Mouse (Mus musculus): ENCODE measurements at regions not wholly inside any gene's neighbourhood (a gene's known extent, or its start where the extent isn't known, plus 50 kb on each side); places are given as distances from the start of the nearest gene placed in this dataset.

- DNase-seq = no peak
Observed at GRCm38 (mm10) chr16:79718230-79718629, 627.3 kb upstream of the Tmprss15 start.

GRCm38 (mm10) chr16:79692444-79692843, 601.5 kb upstream of the Tmprss15 start:
- DNase-seq = no peak

GRCm38 (mm10) chr16:79651162-79651741, 560.4 kb upstream of the Tmprss15 start:
- no peak for DNase-seq

GRCm38 (mm10) chr16:79640898-79641297, 550.0 kb upstream of the Tmprss15 start:
- no peak for DNase-seq

- DNase-seq = no peak
Observed at GRCm38 (mm10) chr16:79627139-79627538, 536.2 kb upstream of the Tmprss15 start.

- no peak for DNase-seq
Observed at GRCm38 (mm10) chr16:79611002-79611401, 520.1 kb upstream of the Tmprss15 start.

GRCm38 (mm10) chr16:79590891-79591290, 500.0 kb upstream of the Tmprss15 start:
- DNase-seq = no peak

GRCm38 (mm10) chr16:79585745-79586144, 494.8 kb upstream of the Tmprss15 start:
- DNase-seq = no peak

GRCm38 (mm10) chr16:79570867-79571266, 480.0 kb upstream of the Tmprss15 start:
- DNase-seq = no peak

- DNase-seq = peak in 1 of 2 experiments; percentile 1
Observed at GRCm38 (mm10) chr16:79534370-79534769, 443.5 kb upstream of the Tmprss15 start.

GRCm38 (mm10) chr16:79492493-79492892, 401.6 kb upstream of the Tmprss15 start:
- no peak for DNase-seq

- no peak for DNase-seq
Observed at GRCm38 (mm10) chr16:79450871-79451270, 360.0 kb upstream of the Tmprss15 start.

- DNase-seq = no peak
Observed at GRCm38 (mm10) chr16:79449732-79450131, 358.8 kb upstream of the Tmprss15 start.

- DNase-seq = no peak
Observed at GRCm38 (mm10) chr16:79407385-79407784, 316.5 kb upstream of the Tmprss15 start.

GRCm38 (mm10) chr16:79406216-79406615, 315.3 kb upstream of the Tmprss15 start:
- DNase-seq = no peak

- DNase-seq = no peak
Observed at GRCm38 (mm10) chr16:79404064-79404463, 313.2 kb upstream of the Tmprss15 start.

- DNase-seq = no peak
Observed at GRCm38 (mm10) chr16:79400100-79400499, 309.2 kb upstream of the Tmprss15 start.

- no peak for DNase-seq
Observed at GRCm38 (mm10) chr16:79398476-79398875, 307.6 kb upstream of the Tmprss15 start.

GRCm38 (mm10) chr16:79394425-79394824, 303.5 kb upstream of the Tmprss15 start:
- DNase-seq = no peak

GRCm38 (mm10) chr16:79386421-79386820, 295.5 kb upstream of the Tmprss15 start:
- no peak for DNase-seq

- no peak for DNase-seq
Observed at GRCm38 (mm10) chr16:79350127-79350526, 259.2 kb upstream of the Tmprss15 start.

GRCm38 (mm10) chr16:79342453-79342852, 251.6 kb upstream of the Tmprss15 start:
- no peak for DNase-seq

- no peak for DNase-seq
Observed at GRCm38 (mm10) chr16:79336416-79336815, 245.5 kb upstream of the Tmprss15 start.

- DNase-seq = no peak
Observed at GRCm38 (mm10) chr16:79336016-79336415, 245.1 kb upstream of the Tmprss15 start.

GRCm38 (mm10) chr16:79313301-79313700, 222.4 kb upstream of the Tmprss15 start:
- no peak for DNase-seq
